8 mouse cellular contexts compared by ENCODE assay signal in the genomic region with DNA sequence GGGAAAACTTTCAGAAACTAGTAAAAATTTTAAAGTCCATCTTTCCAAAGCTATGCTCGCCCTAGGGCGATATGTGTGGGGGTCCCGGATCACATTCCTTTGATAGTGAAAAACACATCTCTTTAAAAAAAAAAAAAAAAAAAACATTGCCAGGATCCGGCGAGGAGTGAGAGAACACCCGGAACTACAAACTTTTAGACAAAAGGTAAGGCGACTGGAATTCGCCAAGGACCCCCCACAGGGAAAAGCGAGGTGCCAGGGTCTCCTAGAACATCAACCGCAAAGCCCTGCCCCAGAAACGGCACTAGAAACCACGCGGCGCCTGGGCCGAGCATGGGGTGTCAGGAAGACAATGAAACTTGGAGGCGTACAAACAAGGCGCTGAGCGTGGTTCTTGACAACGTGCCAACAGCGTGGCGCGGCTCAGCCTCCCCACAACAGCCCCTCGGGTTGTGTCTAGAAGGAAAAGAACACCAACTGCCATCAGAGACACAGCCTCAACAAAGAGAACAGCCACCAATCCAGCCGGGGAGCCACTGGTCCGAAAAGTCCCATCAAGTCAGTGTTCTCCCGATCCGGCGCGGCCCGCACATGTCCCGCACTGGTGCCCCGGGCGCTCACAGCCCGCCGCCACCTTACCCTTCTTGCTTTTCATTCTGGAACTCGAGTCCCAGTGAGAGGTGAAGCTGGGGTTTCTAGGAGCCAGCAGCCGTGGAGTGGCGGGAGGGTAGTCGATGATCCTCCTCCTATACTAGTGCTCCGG. TPM values are rescaled to one million over a fixed set of nuclear protein-coding genes. Genes with fewer than 3 reads are reported as not detected.
DNase-seq lines count a peak whose midpoint lies in the region; ATAC-seq and TF ChIP-seq lines count a peak whose summit lies in the region.

No protein-coding gene starts in this region.

- no peak for TF ChIP-seq CTCF in stomach, postnatal 0 days (IDR thresholded peaks at IDR 0.05; ENCODE audit: low read depth)

- H3K9ac ChIP-seq in forebrain, embryonic 12.5 days = peak overlapping the region; percentile 75
- H3K9ac ChIP-seq in limb, embryonic 14.5 days (ENCODE audit: low read depth, low read length, severe bottlenecking) = peak overlapping the region; percentile 85
- peak overlapping the region; percentile 50 for H3K9ac ChIP-seq in midbrain, embryonic 14.5 days (replicated peaks; ENCODE audit: low read length)
- peak overlapping the region; percentile 87 for H3K9ac ChIP-seq in stomach, postnatal 0 days (ENCODE audit: low read length)

- peak; percentile 21; the same call in 1 of the 2 replicates for ATAC-seq in forebrain, embryonic 12.5 days (ENCODE audit: low FRiP score)
- ATAC-seq in limb, embryonic 14.5 days (ENCODE audit: low FRiP score, low read depth) = peak; percentile 1
- ATAC-seq in midbrain, embryonic 14.5 days (ENCODE audit: low FRiP score, low TSS enrichment) = peak; percentile 22
- no peak for ATAC-seq in stomach, postnatal 0 days (ENCODE audit: low FRiP score, low TSS enrichment)

- H3K4me2 ChIP-seq in forebrain, embryonic 12.5 days = peak overlapping the region; percentile 95
- peak overlapping the region; percentile 76 for H3K4me2 ChIP-seq in limb, embryonic 14.5 days (replicated peaks; ENCODE audit: low read depth, low read length, severe bottlenecking)
- peak overlapping the region; percentile 97 for H3K4me2 ChIP-seq in midbrain, embryonic 14.5 days (ENCODE audit: low read length)
- H3K4me2 ChIP-seq in stomach, postnatal 0 days (replicated peaks; ENCODE audit: low read depth) = peak overlapping the region; percentile 97

- intact Hi-C loops in heart, postnatal 36 days (cut with DNase I) = no loop called here

- peak; percentile 70 for DNase-seq in ES-CJ7 (ENCODE audit: low read depth, low spot score)
- peak; percentile 77 for DNase-seq in adrenal gland, postnatal 14 days
- DNase-seq in heart, postnatal 36 days = peak; percentile 78
- DNase-seq in limb, embryonic 14.5 days (ENCODE audit: low spot score) = peak; percentile 69
- peak; percentile 79 for DNase-seq in midbrain, embryonic 14.5 days
- DNase-seq in stomach, postnatal 0 days (ENCODE audit: low spot score) = peak; percentile 79
- DNase-seq in frontal cortex, adult 2 months (ENCODE audit: extremely low spot score in 1 of 2, low spot score in 1 of 2) = no peak

- TF ChIP-seq EP300 in stomach, postnatal 0 days (optimal IDR thresholded peaks at IDR 0.05) = no peak

- no peaks in the 10 kb centered on the region for H3K9me3 ChIP-seq in forebrain, embryonic 12.5 days
- no peaks in the 10 kb centered on the region for H3K9me3 ChIP-seq in limb, embryonic 14.5 days (ENCODE audit: control insufficient read depth, low read length)
- no peaks in the 10 kb centered on the region for H3K9me3 ChIP-seq in midbrain, embryonic 14.5 days (ENCODE audit: control insufficient read depth, low read length)
- no peaks in the 10 kb centered on the region for H3K9me3 ChIP-seq in stomach, postnatal 0 days (ENCODE audit: control insufficient read depth, low read length)

- H3K27me3 ChIP-seq in forebrain, embryonic 12.5 days = peaks cover 21% of the 10 kb centered on the region
- no peaks in the 10 kb centered on the region for H3K27me3 ChIP-seq in limb, embryonic 14.5 days (ENCODE audit: control insufficient read depth, insufficient read depth, low read length)
- H3K27me3 ChIP-seq in midbrain, embryonic 14.5 days (ENCODE audit: control insufficient read depth, insufficient read depth, low read length) = peaks cover 11% of the 10 kb centered on the region; the same call in 1 of the 2 replicates
- H3K27me3 ChIP-seq in stomach, postnatal 0 days (ENCODE audit: control insufficient read depth, insufficient read depth, low read length) = no peaks in the 10 kb centered on the region

- WGBS in forebrain, embryonic 12.5 days = under 1% methylated on average over 40 of the region's 40 CpGs
- 0% methylated on average over 39 of the region's 40 CpGs for WGBS in limb, embryonic 14.5 days
- WGBS in midbrain, embryonic 14.5 days = under 1% methylated on average over 40 of the region's 40 CpGs
- WGBS in stomach, postnatal 0 days = under 1% methylated on average over 40 of the region's 40 CpGs

- no peaks in the 10 kb centered on the region; the same call in 1 of the 2 replicates for H3K36me3 ChIP-seq in forebrain, embryonic 12.5 days (replicated peaks)
- peaks cover 10% of the 10 kb centered on the region; the same call in 1 of the 2 replicates for H3K36me3 ChIP-seq in limb, embryonic 14.5 days (ENCODE audit: control insufficient read depth, insufficient read depth, low read length)
- H3K36me3 ChIP-seq in midbrain, embryonic 14.5 days (ENCODE audit: control insufficient read depth, insufficient read depth, low read length) = no peaks in the 10 kb centered on the region
- H3K36me3 ChIP-seq in stomach, postnatal 0 days (ENCODE audit: control insufficient read depth, insufficient read depth, low read length) = no peaks in the 10 kb centered on the region

- H3K4me3 ChIP-seq in forebrain, embryonic 12.5 days (replicated peaks) = peak overlapping the region; percentile 65
- peak overlapping the region; percentile 69 for H3K4me3 ChIP-seq in limb, embryonic 14.5 days (replicated peaks; ENCODE audit: low read length)
- peak overlapping the region; percentile 53 for H3K4me3 ChIP-seq in midbrain, embryonic 14.5 days (replicated peaks; ENCODE audit: low read depth, low read length)
- H3K4me3 ChIP-seq in stomach, postnatal 0 days (ENCODE audit: low read depth, low read length) = peak overlapping the region; percentile 66

- peak overlapping the region; percentile 93 for H3K27ac ChIP-seq in forebrain, embryonic 12.5 days
- peak overlapping the region; percentile 95 for H3K27ac ChIP-seq in limb, embryonic 14.5 days (replicated peaks; ENCODE audit: low read depth, low read length)
- H3K27ac ChIP-seq in midbrain, embryonic 14.5 days (replicated peaks; ENCODE audit: low read depth, low read length) = peak overlapping the region; percentile 84
- H3K27ac ChIP-seq in stomach, postnatal 0 days (replicated peaks) = peak overlapping the region; percentile 98

- TF ChIP-seq POLR2A in limb, embryonic 14.5 days (IDR thresholded peaks at IDR 0.05; ENCODE audit: borderline replicate concordance, extremely low read depth, insufficient read depth, insufficient read length) = no peak

- peaks cover 65% of the 10 kb centered on the region for H3K4me1 ChIP-seq in forebrain, embryonic 12.5 days
- 0 out of 2 replicates have a peak, but pooled peaks cover 7% of the 10 kb centered on the region for H3K4me1 ChIP-seq in limb, embryonic 14.5 days (ENCODE audit: control insufficient read depth, insufficient read depth, low read length)
- peaks cover 39% of the 10 kb centered on the region for H3K4me1 ChIP-seq in midbrain, embryonic 14.5 days (ENCODE audit: control insufficient read depth, insufficient read depth, low read length)
- H3K4me1 ChIP-seq in stomach, postnatal 0 days (replicated peaks; ENCODE audit: control insufficient read depth, insufficient read depth) = peaks cover 4% of the 10 kb centered on the region

RNA-seq across cellular contexts. Expression of a gene that starts 2.9 kb away (rescaled TPM):
- total RNA-seq in adrenal gland, postnatal 14 days (2021) = 45.9 and 50.8 TPM in 2 replicates
- 47.4 and 52.6 TPM in 2 replicates for polyA plus RNA-seq in forebrain, embryonic 12.5 days (2016; fragmentation: Nextera tagmentation; extraction: Ambion mirVana)
- total RNA-seq in heart, postnatal 36 days (2021) = 1 to 10 TPM; 5.3 to 7.2 TPM
- polyA plus RNA-seq in limb, embryonic 14.5 days (2012; rRNA removed) = 64.8 and 76.2 TPM in 2 replicates
- 52.7 and 64.6 TPM in 2 replicates for polyA plus RNA-seq in limb, embryonic 14.5 days (2014; fragmentation: Nextera tagmentation; extraction: Ambion mirVana)
- polyA plus RNA-seq in midbrain, embryonic 14.5 days (2014; fragmentation: Nextera tagmentation; extraction: Ambion mirVana) = 9.8 and 16.5 TPM in 2 replicates
- polyA plus RNA-seq in stomach, postnatal 0 days (2015; fragmentation: Nextera tagmentation; extraction: Ambion mirVana) = 34.7 and 35.6 TPM in 2 replicates
- 2.9 and 3.8 TPM in 2 replicates for polyA plus RNA-seq in frontal cortex, adult 2 months (2012; rRNA removed)

Comparison
In these comparisons a context has a peak if more than half of its experiments do, and no peak if none do; other contexts are left out.
1. DNase-seq: peak in ES-CJ7 (single experiment), adrenal gland, postnatal 14 days (single experiment), heart, postnatal 36 days (2 of 2), limb, embryonic 14.5 days (single experiment), midbrain, embryonic 14.5 days (single experiment) and stomach, postnatal 0 days (single experiment); none in frontal cortex, adult 2 months (0 of 2).
2. Peak in every context shown above with its lines, with median percentiles within 50 percentile points of each other: H3K27ac ChIP-seq, H3K4me2 ChIP-seq, H3K4me3 ChIP-seq and H3K9ac ChIP-seq.